Mouse (Mus musculus) cerebellum, adult (tissue): ENCODE data around the gene Cyth3.

Experiments
- ATAC-seq: cut with Nextera tagmentation; 2 replicates; pipeline ENCODE4 v1.9.2; 2017; ENCODE audit warnings: mild to moderate bottlenecking, moderate library complexity, mixed read lengths; ENCODE audit not compliant: insufficient number of reproducible peaks, low FRiP score, low TSS enrichment

The Cyth3 gene

DNA sequence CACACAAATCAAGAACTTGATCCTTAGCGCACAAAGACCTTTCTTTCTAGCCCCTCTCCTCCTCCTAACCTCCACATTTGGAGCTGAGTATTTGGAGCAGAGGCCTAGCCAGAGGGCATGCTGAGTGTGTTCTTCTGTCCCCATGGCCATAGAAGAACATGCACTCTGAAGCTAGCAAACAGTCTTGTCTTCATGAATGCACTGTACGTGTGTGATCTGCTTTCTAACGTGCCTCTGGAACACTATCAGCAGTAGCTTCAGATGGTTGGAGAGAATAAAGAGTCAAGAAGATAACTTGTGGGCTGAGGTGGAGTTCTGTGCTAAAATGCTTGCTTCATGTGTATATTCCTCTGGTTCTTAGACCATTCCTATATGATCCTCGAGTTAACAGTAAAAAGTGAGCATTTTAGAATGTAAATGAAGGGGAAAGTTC, 33.3 kb downstream of the Cyth3 start:
- no peak for ATAC-seq

DNA sequence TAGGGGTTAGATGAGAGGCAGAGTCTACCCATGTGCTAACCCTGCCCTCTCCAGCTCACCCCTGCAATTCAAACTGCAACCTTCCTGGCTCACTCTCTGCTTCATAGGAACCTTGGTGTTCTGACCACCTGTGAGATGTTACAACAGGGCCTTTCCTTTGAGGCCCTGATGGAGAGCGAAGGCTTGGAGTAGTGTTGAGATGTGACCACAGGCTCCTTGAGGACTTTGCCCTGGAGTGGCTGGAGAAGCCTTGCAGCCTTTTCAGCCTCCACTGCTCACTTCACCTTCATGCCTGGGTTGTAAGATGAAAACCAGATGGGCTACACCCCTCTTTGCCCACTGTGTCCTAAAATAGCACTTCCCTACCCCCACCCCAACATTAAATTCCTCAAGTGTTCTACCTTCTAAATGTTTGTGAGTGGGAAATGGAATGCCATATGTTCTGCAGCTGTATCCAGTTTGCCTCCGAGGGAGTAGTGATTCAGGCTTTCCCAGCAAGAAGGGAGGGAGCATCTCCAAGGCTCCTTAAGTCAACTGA, 34.5 kb downstream of the Cyth3 start:
- ATAC-seq: no peak

DNA sequence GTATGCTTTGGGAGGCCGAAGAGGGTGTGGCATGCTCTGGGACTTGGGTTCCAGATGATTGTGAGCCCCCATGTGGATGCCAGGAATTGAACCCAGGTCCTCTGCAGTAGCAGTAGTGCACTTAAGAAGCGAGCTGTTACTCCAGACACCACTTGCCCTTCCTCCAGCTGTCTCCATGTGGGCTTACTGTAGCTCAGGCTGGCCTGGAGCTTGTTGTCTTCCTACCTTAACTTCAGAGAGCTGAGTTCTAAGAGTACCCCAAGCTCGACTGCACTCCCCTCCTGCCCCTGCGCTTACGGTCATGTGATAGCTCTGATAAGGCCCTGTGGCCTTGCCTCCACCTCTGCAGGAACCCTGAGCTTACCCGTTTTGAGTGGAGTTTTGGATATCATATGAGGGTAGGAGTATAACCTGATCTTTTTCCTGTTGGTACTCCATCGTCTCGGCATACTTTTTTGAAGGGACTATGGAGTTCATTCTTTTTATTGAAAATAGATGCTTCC, 36.8 kb downstream of the Cyth3 start:
- ATAC-seq: no peak

- no peak for ATAC-seq
These were observed 40.9 kb downstream of the Cyth3 start for GRCm38 (mm10) chr5:143663074-143663687.

- no peak for ATAC-seq
These were observed 43.3 kb downstream of the Cyth3 start for GRCm38 (mm10) chr5:143665561-143665960.

- ATAC-seq: no peak
These were observed 43.8 kb downstream of the Cyth3 start for GRCm38 (mm10) chr5:143666015-143666414.

GRCm38 (mm10) chr5:143668884-143669283, 46.6 kb downstream of the Cyth3 start:
- no peak for ATAC-seq

DNA sequence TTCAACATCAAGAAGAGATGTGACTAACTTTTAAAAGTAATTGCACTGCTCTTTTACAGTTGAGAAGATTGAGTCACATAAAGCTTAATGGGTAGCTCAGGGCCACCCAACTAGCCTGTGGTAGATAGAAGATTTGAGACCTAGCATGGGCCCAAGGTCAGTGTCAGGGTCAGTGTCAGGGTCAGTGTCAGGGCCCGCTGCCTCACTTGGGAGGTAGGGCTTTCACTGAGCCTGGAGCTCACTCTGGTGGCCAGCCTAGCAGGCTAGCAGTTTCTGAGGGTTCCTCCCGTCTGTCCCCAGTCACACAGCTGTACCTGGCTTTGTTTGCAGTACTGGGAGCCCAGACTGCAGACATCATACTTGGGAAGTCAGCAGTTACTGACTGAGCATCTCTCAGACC, 47.1 kb downstream of the Cyth3 start:
- no peak for ATAC-seq

DNA sequence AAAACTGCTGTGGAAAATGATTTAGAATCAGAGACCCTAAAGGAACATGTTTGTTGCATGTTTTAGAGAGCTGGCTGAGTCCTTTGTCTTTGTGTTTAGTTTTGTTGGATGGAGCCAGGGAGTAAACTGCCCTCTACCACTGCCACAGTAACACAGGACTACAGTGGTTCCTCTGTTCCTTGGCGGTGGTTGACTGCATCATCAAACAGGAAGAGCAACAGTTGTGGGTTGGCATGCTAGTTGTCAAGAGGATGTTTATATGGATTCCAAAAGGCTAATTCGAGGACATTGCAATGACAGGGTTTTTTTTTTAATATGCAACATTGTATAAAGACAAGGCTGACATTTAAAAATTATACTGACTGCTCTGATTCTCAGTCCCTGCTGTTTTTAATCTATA, 47.6 kb downstream of the Cyth3 start:
- no peak for ATAC-seq

GRCm38 (mm10) chr5:143670740-143671415, 48.6 kb downstream of the Cyth3 start:
- no peak for ATAC-seq

- no peak for ATAC-seq
These were observed 52.3 kb downstream of the Cyth3 start for GRCm38 (mm10) chr5:143674576-143674975.

DNA sequence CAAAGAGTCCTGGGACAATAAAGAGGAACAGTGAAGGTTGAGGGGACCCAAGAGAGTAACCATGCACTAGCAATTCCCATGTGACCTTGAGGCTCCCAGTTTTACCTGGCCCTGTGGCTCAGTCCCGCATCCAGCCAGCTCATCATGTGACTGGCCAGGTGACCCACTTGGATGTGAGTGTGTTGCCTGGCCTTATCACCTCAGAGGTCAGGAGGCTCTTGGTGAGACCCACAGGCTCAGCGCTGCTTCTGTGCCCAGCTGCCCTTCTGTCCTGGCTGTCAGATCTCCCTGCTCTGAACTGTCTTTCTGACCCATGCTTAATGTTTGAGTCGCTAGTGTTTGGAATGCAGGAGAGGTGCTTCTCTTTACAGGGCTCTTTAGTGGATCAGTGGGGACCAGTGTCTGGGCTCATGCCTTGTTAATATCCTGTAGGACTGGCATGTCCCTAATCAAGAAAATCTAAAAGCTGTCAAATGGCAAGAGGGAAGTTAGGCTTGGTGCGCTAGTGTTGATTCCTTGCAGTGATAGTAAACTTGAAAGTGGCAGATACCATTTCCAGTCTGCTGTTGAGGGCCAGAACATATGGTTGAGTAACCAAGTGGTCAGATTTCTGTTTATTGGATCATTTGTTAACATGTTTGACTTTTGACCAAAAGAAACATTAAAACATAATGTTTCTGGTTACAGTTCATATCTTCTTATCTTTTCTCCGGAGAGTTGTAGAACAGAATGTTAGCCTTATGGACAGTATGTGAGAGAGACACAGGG, 54.2 kb downstream of the Cyth3 start:
- no peak for ATAC-seq

- ATAC-seq: no peak
These were observed 55.1 kb downstream of the Cyth3 start for GRCm38 (mm10) chr5:143677363-143677762.

DNA sequence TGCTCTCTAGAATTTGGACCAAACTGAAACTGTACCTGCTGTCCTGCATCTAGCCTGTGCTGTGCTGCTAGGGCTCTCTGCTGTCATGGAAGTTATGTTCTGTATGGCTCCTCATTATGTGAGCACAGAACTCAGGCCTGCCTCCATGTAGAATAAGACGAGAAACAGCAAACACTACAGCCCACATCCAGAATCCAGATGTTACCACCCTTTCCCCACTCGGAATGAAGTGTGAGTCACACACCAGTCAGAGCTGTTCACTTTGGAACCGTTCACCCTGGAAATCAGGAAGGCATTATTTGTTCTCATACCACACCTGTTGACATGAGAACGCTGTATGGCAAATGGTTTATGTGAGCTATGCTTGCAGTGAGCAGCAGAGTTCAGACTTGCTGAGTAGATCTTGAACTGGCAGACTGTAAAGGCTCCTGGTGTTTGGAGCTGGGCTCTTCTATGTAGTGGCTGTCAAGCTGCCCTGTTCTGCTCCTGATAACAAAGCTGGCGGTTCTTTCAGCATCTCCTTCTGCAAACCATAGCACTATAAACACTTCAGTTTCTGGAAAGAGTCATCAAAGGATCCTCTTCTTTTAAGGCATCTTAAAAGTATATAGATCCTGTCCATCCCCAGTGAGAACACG, 56.5 kb downstream of the Cyth3 start:
- no peak for ATAC-seq

DNA sequence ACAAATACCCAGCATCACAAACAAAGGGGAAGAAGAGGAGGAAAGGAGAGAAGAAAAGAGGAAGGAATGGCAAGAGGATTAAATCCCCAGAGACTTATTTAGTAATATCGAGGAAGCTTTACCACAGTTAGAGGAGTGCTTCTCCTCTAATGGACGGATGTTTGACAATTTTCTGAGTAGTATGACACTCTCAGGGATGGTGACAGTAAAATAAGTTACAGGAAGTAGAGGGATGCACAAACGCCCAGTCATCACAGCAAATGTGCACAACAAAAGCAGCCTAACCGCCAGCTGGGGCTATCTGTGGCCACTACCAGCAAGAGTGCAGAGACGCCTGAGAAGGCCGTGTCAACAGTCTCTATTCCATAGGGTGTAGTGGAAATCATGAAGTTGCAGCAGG, 57.4 kb downstream of the Cyth3 start:
- ATAC-seq: no peak

DNA sequence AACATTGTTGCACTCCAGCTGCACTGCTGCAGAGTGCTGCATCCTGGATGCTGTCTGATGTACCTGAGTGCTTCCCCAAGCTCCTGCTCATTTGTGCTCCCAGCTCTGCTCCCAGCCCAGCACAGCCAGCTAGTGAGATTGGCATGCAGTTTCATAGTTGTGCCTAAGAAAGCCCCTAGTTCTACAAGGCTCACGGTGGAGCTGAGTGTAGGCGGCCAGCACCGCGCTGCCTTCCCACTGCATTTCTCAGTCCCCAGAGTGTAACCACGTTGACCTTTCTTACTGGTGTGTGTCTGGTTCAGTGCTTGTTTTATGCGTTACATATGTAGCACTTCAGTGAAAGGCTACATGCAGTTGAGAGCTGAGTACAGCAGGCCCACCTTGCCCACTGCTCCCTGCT, 61.4 kb downstream of the Cyth3 start:
- no peak for ATAC-seq

GRCm38 (mm10) chr5:143684911-143685390, 62.7 kb downstream of the Cyth3 start:
- no peak for ATAC-seq

DNA sequence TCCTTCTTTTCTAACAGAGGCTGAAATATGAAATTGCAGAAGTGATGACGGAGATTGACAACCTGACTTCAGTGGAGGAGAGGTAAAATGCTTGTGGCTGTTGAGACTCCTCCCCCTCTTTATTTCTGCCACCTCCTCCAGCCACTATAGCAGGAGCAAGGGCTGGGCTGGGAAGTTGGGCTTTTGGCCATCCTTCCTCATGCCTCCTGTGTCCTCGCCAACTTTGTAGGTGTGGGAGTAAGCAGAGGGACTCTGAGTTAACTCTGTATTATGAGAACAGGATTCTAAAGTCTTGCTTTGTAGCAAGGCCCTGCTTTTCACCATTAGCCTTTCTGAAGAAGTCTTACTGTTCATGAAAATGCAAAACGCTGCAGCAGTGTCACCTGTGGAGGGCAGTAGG, 64.2 kb downstream of the Cyth3 start:
- no peak for ATAC-seq

DNA sequence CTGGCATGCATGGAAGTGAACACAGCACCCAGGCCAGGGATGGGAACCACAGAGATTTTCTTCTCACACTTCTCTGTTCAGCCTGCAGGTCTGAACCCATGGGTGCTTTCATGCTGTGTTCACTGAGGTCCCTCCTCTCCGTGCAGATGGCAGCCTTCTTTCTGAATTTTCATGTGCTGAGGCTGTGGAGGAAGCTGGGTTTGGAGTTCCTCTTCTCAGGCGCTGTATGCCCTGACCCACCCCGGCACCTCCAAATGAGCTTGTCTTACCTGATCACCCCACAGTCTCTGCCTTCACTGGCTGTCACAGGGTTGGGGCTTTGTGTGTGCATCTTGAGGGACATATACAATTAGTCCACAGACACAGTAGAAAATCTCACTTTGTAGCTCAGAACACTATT, 65.3 kb downstream of the Cyth3 start:
- no peak for ATAC-seq

GRCm38 (mm10) chr5:143690392-143690791, 68.1 kb downstream of the Cyth3 start:
- ATAC-seq: no peak
